Mouse (Mus musculus) limb, embryonic 13.5 days (tissue): ENCODE data around the gene Mindy3. TPM values are rescaled to one million over a fixed set of nuclear protein-coding genes. Genes with fewer than 3 reads are reported as not detected.
A peak's percentile ranks its signal among the peaks of the same experiment; 100 is the strongest.

Experiments
- ATAC-seq: fragments of 200-750 bp; cut with Nextera tagmentation; 2 replicates; pipeline ENCODE4 v1.8.0; 2017; ENCODE audit warnings: low read depth, moderate number of reproducible peaks, moderate TSS enrichment; ENCODE audit not compliant: low FRiP score
- H3K27ac ChIP-seq: fragments of 300-500 bp; sonication (generic); 2 replicates; pipeline ENCODE4 v1.5.1; 2015; ENCODE audit warnings: inconsistent platforms, mild to moderate bottlenecking, moderate library complexity
- H3K27me3 ChIP-seq: fragments of 300-500 bp; sonication (generic); 2 replicates; pipeline ENCODE4 v1.6.1; 2015; ENCODE audit warnings: mild to moderate bottlenecking, inconsistent platforms
- H3K36me3 ChIP-seq: fragments of 300-500 bp; sonication (generic); 2 replicates; pipeline ENCODE4 v1.6.1; 2015; ENCODE audit warnings: inconsistent platforms, mild to moderate bottlenecking, moderate library complexity
- H3K4me1 ChIP-seq: fragments of 300-500 bp; sonication (generic); 2 replicates; pipeline ENCODE4 v1.6.1; 2015; ENCODE audit warnings: inconsistent platforms
- H3K4me2 ChIP-seq: fragments of 300-500 bp; sonication (generic); replicated peaks from 2 replicates; pipeline ENCODE4 v1.6.1; 2015; ENCODE audit warnings: inconsistent platforms, mild to moderate bottlenecking, moderate library complexity
- H3K4me3 ChIP-seq: fragments of 300-500 bp; sonication (generic); 2 replicates; pipeline ENCODE4 v1.5.1; 2015; ENCODE audit warnings: moderate library complexity, mild to moderate bottlenecking, inconsistent platforms
- H3K9ac ChIP-seq: fragments of 300-500 bp; sonication (generic); 2 replicates; pipeline ENCODE4 v1.6.1; 2015; ENCODE audit warnings: mild to moderate bottlenecking, inconsistent platforms
- H3K9me3 ChIP-seq: fragments of 300-500 bp; sonication (generic); 2 replicates; pipeline ENCODE4 v1.6.1; 2016; ENCODE audit warnings: inconsistent platforms
- WGBS: fragments of 180-500 bp; shearing (Covaris S2); methylation state at CpG from one replicate; pipeline ENCODE4 v1.1.7; 2015; 5-methylcytosine and 5-hydroxymethylcytosine counted together
- polyA plus RNA-seq: library from polyadenylated mRNA; unstranded; fragments of >200 nt; fragmentation: Nextera tagmentation; extraction: Ambion mirVana; gene quantifications from 2 replicates; pipeline ENCODE4 v1.2.1, GENCODE M21; 2015

The Mindy3 gene
- polyA plus RNA-seq, 1 experiment from 2014 or later, result 22.1 TPM

- no peaks in the 10 kb centered on the region for H3K9me3 ChIP-seq
- peaks cover 7% of the 10 kb centered on the region for H3K36me3 ChIP-seq
- no peaks in the 10 kb centered on the region for H3K4me1 ChIP-seq
- H3K4me3 ChIP-seq, result no peak overlapping the region
- no peak overlapping the region for H3K27ac ChIP-seq
- ATAC-seq, result no peak
- H3K27me3 ChIP-seq, result no peaks in the 10 kb centered on the region
- no peak overlapping the region for H3K9ac ChIP-seq
- 78% methylated on average over 1 of the region's 1 CpGs for WGBS
- H3K4me2 ChIP-seq, result no peak overlapping the region
These were observed 51.3 kb downstream of the Mindy3 start for GRCm38 (mm10) chr2:12368016-12368415.

- H3K4me2 ChIP-seq, result no peak overlapping the region
- H3K27me3 ChIP-seq, result no peaks in the 10 kb centered on the region
- peaks cover 31% of the 10 kb centered on the region for H3K36me3 ChIP-seq
- H3K9ac ChIP-seq, result no peak overlapping the region
- no peak overlapping the region for H3K27ac ChIP-seq
- no peak for ATAC-seq
- no peaks in the 10 kb centered on the region for H3K4me1 ChIP-seq
- no peak overlapping the region for H3K4me3 ChIP-seq
- H3K9me3 ChIP-seq, result peaks cover 5% of the 10 kb centered on the region; the same call in 1 of the 2 replicates
- 76% methylated on average over 1 of the region's 1 CpGs for WGBS
These were observed 58.0 kb downstream of the Mindy3 start for GRCm38 (mm10) chr2:12361310-12361709.

GRCm38 (mm10) chr2:12354837-12355236 is 64.4 kb downstream of the Mindy3 start:
- no peak overlapping the region for H3K27ac ChIP-seq
- H3K4me3 ChIP-seq, result no peak overlapping the region
- no peak for ATAC-seq
- no peak overlapping the region for H3K9ac ChIP-seq
- H3K4me1 ChIP-seq, result peaks cover 5% of the 10 kb centered on the region; the same call in 1 of the 2 replicates
- no peaks in the 10 kb centered on the region for H3K27me3 ChIP-seq
- peaks cover 5% of the 10 kb centered on the region; the same call in 1 of the 2 replicates for H3K9me3 ChIP-seq
- H3K36me3 ChIP-seq, result peaks cover 44% of the 10 kb centered on the region
- WGBS, result 93% methylated on average over 5 of the region's 5 CpGs
- no peak overlapping the region for H3K4me2 ChIP-seq

GRCm38 (mm10) chr2:12348914-12349313 is 70.4 kb downstream of the Mindy3 start:
- Histone ChIP-seq H3K36me3 (peaks cover 7% of the 10 kb centered on the region; the same call in 1 of the 2 replicates), H3K4me2 (no peak overlapping the region), H3K9me3 (no peaks in the 10 kb centered on the region), H3K9ac (no peak overlapping the region), H3K4me1 (peaks cover 5% of the 10 kb centered on the region; the same call in 1 of the 2 replicates), H3K27ac (no peak overlapping the region), H3K4me3 (no peak overlapping the region), H3K27me3 (no peaks in the 10 kb centered on the region)
- WGBS, result 90% methylated on average over 2 of the region's 2 CpGs
- no peak for ATAC-seq

- no peaks in the 10 kb centered on the region for H3K36me3 ChIP-seq
- peaks cover 22% of the 10 kb centered on the region for H3K4me1 ChIP-seq
- H3K27me3 ChIP-seq, result no peaks in the 10 kb centered on the region
- no peaks in the 10 kb centered on the region for H3K9me3 ChIP-seq
- no peak for ATAC-seq
- no peak overlapping the region for H3K4me3 ChIP-seq
- H3K4me2 ChIP-seq, result no peak overlapping the region
- no peak overlapping the region for H3K27ac ChIP-seq
- 60% methylated on average over 2 of the region's 2 CpGs for WGBS
- H3K9ac ChIP-seq, result no peak overlapping the region
These were observed 87.3 kb downstream of the Mindy3 start for GRCm38 (mm10) chr2:12331962-12332361.

GRCm38 (mm10) chr2:12329620-12330019 is 89.7 kb downstream of the Mindy3 start:
- no peak for ATAC-seq
- no peak overlapping the region for H3K9ac ChIP-seq
- no peak overlapping the region for H3K4me3 ChIP-seq
- H3K4me1 ChIP-seq, result peaks cover 23% of the 10 kb centered on the region
- no peak overlapping the region for H3K4me2 ChIP-seq
- no peaks in the 10 kb centered on the region for H3K9me3 ChIP-seq
- no peaks in the 10 kb centered on the region for H3K27me3 ChIP-seq
- no peaks in the 10 kb centered on the region for H3K36me3 ChIP-seq
- WGBS, result 74% methylated on average over 2 of the region's 2 CpGs
- no peak overlapping the region for H3K27ac ChIP-seq

- Histone ChIP-seq H3K27ac (peak overlapping the region; percentile 52; the same call in 1 of the 2 replicates), H3K9ac (no peak overlapping the region), H3K4me2 (peak overlapping the region; percentile 60), H3K4me3 (peak overlapping the region; percentile 35; the same call in 1 of the 2 replicates), H3K36me3 (no peaks in the 10 kb centered on the region), H3K27me3 (no peaks in the 10 kb centered on the region), H3K9me3 (no peaks in the 10 kb centered on the region), H3K4me1 (peaks cover 23% of the 10 kb centered on the region)
- 10% methylated on average over 5 of the region's 5 CpGs for WGBS
- ATAC-seq, result 0 out of 2 replicates have a peak, but pooled peaks have one; percentile 9
These were observed 90.2 kb downstream of the Mindy3 start for GRCm38 (mm10) chr2:12329068-12329407.

- peaks cover 23% of the 10 kb centered on the region for H3K4me1 ChIP-seq
These were observed 90.8 kb downstream of the Mindy3 start for GRCm38 (mm10) chr2:12328355-12329067.

GRCm38 (mm10) chr2:12327691-12328354 is 91.4 kb downstream of the Mindy3 start:
- Histone ChIP-seq H3K27me3 (no peaks in the 10 kb centered on the region), H3K4me3 (peak overlapping the region; percentile 35), H3K4me2 (peak overlapping the region; percentile 60), H3K27ac (no peak overlapping the region), H3K4me1 (peaks cover 23% of the 10 kb centered on the region), H3K9me3 (no peaks in the 10 kb centered on the region), H3K9ac (0 out of 2 replicates have a peak overlapping the region, but pooled peaks have one; percentile 25), H3K36me3 (no peaks in the 10 kb centered on the region)
- WGBS, result 22% methylated on average over 11 of the region's 11 CpGs
- no peak for ATAC-seq

More at GRCm38 (mm10) chr2:12328355-12329067, 90.8 kb downstream of the Mindy3 start:
- peak overlapping the region; percentile 52; the same call in 1 of the 2 replicates for H3K27ac ChIP-seq
- H3K27me3 ChIP-seq, result no peaks in the 10 kb centered on the region
- H3K36me3 ChIP-seq, result no peaks in the 10 kb centered on the region
- 10% methylated on average over 8 of the region's 8 CpGs for WGBS
- H3K4me3 ChIP-seq, result peak overlapping the region; percentile 35
- H3K4me2 ChIP-seq, result peak overlapping the region; percentile 60
- no peaks in the 10 kb centered on the region for H3K9me3 ChIP-seq
- peak; percentile 35; the same call in 1 of the 2 replicates for ATAC-seq
- H3K9ac ChIP-seq, result no peak overlapping the region

- peak; percentile 46; the same call in 1 of the 2 replicates for ATAC-seq
- H3K36me3 ChIP-seq, result no peaks in the 10 kb centered on the region
- H3K27me3 ChIP-seq, result no peaks in the 10 kb centered on the region
- H3K4me3 ChIP-seq, result peak overlapping the region; percentile 35
- no peaks in the 10 kb centered on the region for H3K9me3 ChIP-seq
- H3K27ac ChIP-seq, result no peak overlapping the region
- H3K4me2 ChIP-seq, result peak overlapping the region; percentile 60
- peaks cover 23% of the 10 kb centered on the region for H3K4me1 ChIP-seq
- 13% methylated on average over 10 of the region's 10 CpGs for WGBS
- no peak overlapping the region for H3K9ac ChIP-seq
These were observed 92.1 kb downstream of the Mindy3 start for GRCm38 (mm10) chr2:12327216-12327615.

GRCm38 (mm10) chr2:12325868-12326267 is 93.4 kb downstream of the Mindy3 start:
- H3K9me3 ChIP-seq, result no peaks in the 10 kb centered on the region
- WGBS, result 92% methylated on average over 2 of the region's 2 CpGs
- H3K4me1 ChIP-seq, result peaks cover 23% of the 10 kb centered on the region
- H3K27ac ChIP-seq, result no peak overlapping the region; the same call in 1 of the 2 replicates
- H3K9ac ChIP-seq, result no peak overlapping the region
- H3K27me3 ChIP-seq, result no peaks in the 10 kb centered on the region
- H3K4me2 ChIP-seq, result no peak overlapping the region
- no peaks in the 10 kb centered on the region for H3K36me3 ChIP-seq
- H3K4me3 ChIP-seq, result no peak overlapping the region
- ATAC-seq, result no peak

GRCm38 (mm10) chr2:12325417-12325816 is 93.9 kb downstream of the Mindy3 start:
- ATAC-seq, result no peak
- Histone ChIP-seq H3K4me2 (no peak overlapping the region), H3K4me3 (no peak overlapping the region), H3K4me1 (peaks cover 23% of the 10 kb centered on the region), H3K27me3 (no peaks in the 10 kb centered on the region), H3K9ac (no peak overlapping the region), H3K36me3 (no peaks in the 10 kb centered on the region), H3K27ac (no peak overlapping the region; the same call in 1 of the 2 replicates), H3K9me3 (no peaks in the 10 kb centered on the region)
- WGBS, result 72% methylated on average over 6 of the region's 6 CpGs
